Mouse (Mus musculus): ENCODE measurements at regions not wholly inside any gene's neighbourhood (a gene's known extent, or its start where the extent isn't known, plus 50 kb on each side); places are given as distances from the start of the nearest gene placed in this dataset.

GRCm38 (mm10) chr13:43913476-43913875, 128.9 kb downstream of the Cd83 start:
- DNase-seq (ENCODE audit: low read depth): no peak

- DNase-seq (ENCODE audit: low read depth): no peak
Observed at GRCm38 (mm10) chr13:43919781-43920420, 135.3 kb downstream of the Cd83 start.

GRCm38 (mm10) chr13:43930081-43930981, 145.8 kb downstream of the Cd83 start:
- DNase-seq (ENCODE audit: low read depth): no peak

DNA sequence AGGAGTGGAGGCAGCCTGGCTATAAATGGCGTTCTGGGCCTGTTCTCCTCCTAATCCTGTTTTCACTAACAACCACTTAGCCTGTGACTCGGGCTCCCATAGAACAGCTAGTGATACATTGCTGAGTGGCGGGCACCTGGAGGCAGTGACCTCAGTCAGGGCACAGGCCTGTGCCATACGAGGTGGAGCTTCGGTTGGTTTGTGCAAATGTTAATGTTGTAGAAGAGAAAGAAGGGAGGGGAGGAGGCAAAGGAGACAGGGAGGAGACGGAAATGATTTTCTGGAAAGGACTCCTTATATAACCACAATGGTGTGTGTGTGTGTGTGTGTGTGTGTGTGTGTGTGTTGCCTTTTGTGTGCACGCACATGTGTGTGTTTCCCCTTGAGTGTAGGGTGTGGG, 148.4 kb downstream of the Cd83 start:
- DNase-seq (ENCODE audit: low read depth): no peak

DNA sequence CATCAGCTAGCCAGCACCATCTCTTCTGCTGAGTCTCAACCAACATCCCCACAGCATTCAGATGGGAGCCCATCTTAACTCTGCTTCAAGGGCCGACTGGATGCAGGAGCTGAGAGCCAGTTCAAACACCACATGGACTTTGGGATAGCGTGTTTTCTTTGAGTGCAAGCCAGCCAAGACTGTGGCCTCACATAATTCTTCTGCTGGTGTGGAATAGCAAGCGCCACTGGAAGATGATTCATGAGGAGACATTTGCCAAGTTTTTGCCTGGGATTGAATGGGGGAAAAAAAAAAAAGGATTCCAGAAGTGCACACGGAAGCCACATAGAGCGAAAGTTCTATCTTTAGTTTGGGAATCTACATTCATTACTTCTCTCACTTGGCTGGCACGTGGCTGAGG, 150.7 kb downstream of the Cd83 start:
- DNase-seq (ENCODE audit: low read depth): no peak

GRCm38 (mm10) chr13:43936504-43936903, 151.9 kb downstream of the Cd83 start:
- DNase-seq (ENCODE audit: low read depth): no peak

- no peak for DNase-seq (ENCODE audit: low read depth)
Observed at GRCm38 (mm10) chr13:43938611-43939010, 154.0 kb downstream of the Cd83 start.

GRCm38 (mm10) chr13:43939375-43939774, 154.8 kb downstream of the Cd83 start:
- DNase-seq (ENCODE audit: low read depth): no peak

DNA sequence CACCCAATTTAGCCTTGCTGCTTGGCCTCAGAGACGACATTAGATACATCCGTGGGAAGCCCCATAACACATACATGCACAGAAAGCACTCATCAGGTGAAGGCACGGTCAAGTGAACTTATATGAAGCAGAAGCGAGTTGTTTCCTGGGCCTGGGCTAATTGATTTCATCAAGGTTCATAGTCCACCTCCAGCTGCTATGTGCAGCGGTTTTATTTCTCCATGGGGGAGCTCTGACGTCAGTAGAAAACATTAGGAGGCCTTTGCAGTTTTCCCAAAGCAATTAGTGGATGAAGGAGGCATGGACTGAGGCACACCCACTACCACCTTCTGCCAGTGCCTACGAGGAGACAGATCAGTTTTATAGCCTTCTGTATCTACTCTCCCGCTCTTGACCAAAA, 157.2 kb downstream of the Cd83 start:
- DNase-seq (ENCODE audit: low read depth): no peak

DNA sequence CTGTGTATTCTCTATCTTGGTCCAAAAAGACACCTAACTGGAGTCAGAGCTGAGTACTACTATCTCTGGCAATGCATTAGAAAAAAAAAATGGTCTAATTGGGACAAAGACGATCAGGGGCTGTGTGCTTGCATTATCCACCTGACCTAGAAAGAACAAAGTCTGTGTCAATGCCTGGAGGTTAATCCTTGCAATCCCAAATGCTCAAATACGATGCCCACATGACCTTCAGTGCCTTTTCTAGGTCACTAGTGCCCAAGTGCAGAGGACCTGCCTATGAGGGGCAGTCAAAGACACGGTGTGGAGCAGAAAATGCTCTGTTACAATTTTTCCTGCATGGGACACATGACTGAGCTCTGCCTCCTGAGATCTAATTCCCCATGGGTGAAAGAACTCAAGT, 164.0 kb downstream of the Cd83 start:
- DNase-seq (ENCODE audit: low read depth): no peak

GRCm38 (mm10) chr13:43949740-43950643, 165.4 kb downstream of the Cd83 start:
- DNase-seq (ENCODE audit: low read depth): no peak

DNA sequence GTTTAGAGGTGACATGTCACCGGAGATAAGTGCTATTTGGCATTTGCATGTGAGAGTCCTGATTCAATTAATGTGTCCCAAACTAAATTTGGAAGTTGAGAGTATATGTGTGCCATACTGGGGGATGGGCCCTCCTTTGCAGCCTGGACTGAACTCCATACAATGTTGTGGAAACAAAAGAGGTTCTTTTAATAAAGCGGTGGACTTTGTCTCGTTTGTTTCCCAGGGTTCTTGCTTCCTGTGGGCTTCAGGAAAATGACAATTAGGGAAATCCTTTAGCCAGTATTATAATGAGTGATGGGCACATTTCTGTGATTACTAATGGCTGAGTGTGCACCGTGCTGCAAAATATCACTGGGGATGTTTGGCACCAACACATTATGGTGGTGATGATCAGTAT, 167.9 kb downstream of the Cd83 start:
- no peak for DNase-seq (ENCODE audit: low read depth)

- no peak for DNase-seq (ENCODE audit: low read depth)
Observed at GRCm38 (mm10) chr13:43952972-43953592, 168.5 kb downstream of the Cd83 start.

GRCm38 (mm10) chr13:43954714-43955393, 170.3 kb downstream of the Cd83 start:
- DNase-seq (ENCODE audit: low read depth): no peak

DNA sequence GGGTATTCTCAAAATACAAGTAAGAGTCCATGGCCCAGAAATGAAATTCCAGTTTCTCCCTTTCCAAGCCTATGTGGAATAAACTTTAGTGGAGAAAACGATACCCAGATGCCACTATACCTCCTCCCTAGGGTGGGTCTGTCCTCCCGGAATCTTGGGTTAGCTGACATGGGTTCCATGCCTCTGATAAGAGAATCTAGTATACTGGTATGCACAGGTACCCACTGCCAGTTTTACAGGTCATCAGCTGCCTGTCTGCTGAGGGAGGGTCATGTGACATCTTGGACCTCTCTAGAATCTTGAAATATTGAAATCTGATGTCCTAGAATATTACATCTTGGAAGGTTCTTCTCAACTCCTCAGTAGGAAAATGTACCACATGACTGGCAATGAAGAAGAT, 172.5 kb downstream of the Cd83 start:
- DNase-seq (ENCODE audit: low read depth): no peak

GRCm38 (mm10) chr13:43959121-43959572, 174.6 kb downstream of the Cd83 start:
- DNase-seq (ENCODE audit: low read depth): no peak

- no peak for DNase-seq (ENCODE audit: low read depth)
Observed at GRCm38 (mm10) chr13:43961047-43961690, 176.6 kb downstream of the Cd83 start.

- no peak for DNase-seq (ENCODE audit: low read depth)
Observed at GRCm38 (mm10) chr13:43961987-43962386, 177.4 kb downstream of the Cd83 start.

GRCm38 (mm10) chr13:43963321-43963720, 178.7 kb downstream of the Cd83 start:
- DNase-seq (ENCODE audit: low read depth): no peak

DNA sequence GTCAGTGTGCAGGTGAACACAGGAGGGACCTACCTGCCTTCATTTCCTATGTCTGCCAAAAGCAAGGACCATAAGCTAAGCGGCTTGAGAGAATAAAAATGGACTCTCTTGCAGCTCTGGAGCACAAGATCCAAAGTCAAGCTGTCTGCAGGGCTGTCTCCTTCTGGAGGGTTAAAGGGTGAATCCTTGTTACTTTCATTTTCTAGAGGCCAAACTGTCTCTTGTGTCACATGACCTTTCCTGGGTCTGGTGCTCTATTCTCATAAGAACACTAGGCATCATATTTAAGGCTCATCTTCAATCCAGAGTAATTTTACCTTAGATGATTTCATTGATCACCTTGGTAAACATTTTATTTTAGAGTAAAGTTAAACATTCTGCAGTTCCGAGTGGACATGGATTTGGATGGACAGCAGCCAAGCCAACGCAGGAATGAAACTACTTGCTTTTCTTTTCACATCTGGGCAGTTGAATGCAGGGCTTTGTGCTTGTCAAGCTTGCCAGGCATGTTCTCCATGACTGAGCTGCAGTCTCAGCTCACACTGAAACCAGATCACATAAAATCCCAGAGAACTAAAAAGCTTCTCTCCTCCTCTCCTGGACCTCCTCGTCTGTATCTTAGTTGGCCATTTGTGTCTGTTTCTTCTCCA, 180.8 kb downstream of the Cd83 start:
- DNase-seq (ENCODE audit: low read depth): no peak
